ENCODE assay signal across 8 mouse cellular contexts in the genomic region with DNA sequence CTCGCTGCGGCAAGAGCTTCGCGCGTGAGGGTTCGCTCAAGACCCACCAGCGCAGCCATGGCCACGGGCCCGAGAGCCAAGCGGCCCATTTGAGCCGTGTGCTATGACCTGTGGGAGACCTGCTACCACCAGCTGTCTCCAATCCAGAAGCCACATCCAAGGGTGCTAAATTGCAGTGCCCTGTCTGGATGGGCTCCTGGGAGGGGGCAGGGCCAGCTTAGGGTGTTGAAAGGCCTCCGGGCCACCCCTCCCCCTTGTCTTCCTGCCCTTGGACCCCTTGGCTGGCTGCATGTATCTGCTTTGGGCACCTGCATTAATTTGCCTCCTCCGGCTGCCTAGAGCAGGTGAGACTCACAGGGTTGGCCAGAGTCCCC. TPM values are rescaled to one million over a fixed set of nuclear protein-coding genes. Genes with fewer than 3 reads are reported as not detected.
A peak's percentile ranks its signal among the peaks of the same experiment; 100 is the strongest.
DNase-seq lines count a peak whose midpoint lies in the region; ATAC-seq and TF ChIP-seq lines count a peak whose summit lies in the region.

No protein-coding gene starts in this region.

- no peak overlapping the region for H3K27ac ChIP-seq in heart, adult 2 months
- no peak overlapping the region for H3K27ac ChIP-seq in embryonic facial prominence, embryonic 11.5 days (replicated peaks; ENCODE audit: low read depth, low read length)
- H3K27ac ChIP-seq in midbrain, embryonic 11.5 days (ENCODE audit: low read depth, low read length), result no peak overlapping the region

- TF ChIP-seq POLR2A in heart, adult 2 months (IDR thresholded peaks at IDR 0.05; ENCODE audit: insufficient read depth, low read depth, low read length), result no peak

- 12% methylated on average over 13 of the region's 13 CpGs for WGBS in heart, adult 2 months
- WGBS in embryonic facial prominence, embryonic 11.5 days, result 14% methylated on average over 13 of the region's 13 CpGs
- WGBS in midbrain, embryonic 11.5 days, result 44% methylated on average over 13 of the region's 13 CpGs

- no peaks in the 10 kb centered on the region for H3K36me3 ChIP-seq in heart, adult 2 months (ENCODE audit: control insufficient read depth, insufficient read depth, low read length)
- no peaks in the 10 kb centered on the region for H3K36me3 ChIP-seq in embryonic facial prominence, embryonic 11.5 days (replicated peaks; ENCODE audit: control insufficient read depth, insufficient read depth, low read depth, low read length)
- H3K36me3 ChIP-seq in midbrain, embryonic 11.5 days (ENCODE audit: control insufficient read depth, insufficient read depth, low read length), result no peaks in the 10 kb centered on the region

- TF ChIP-seq EP300 in heart, adult 2 months (IDR thresholded peaks at IDR 0.05; ENCODE audit: insufficient read depth, low read depth, low read length), result no peak

- intact Hi-C loops in heart, adult 2 months (cut with DNase I), result no loop called here

- no peaks in the 10 kb centered on the region for H3K9me3 ChIP-seq in embryonic facial prominence, embryonic 11.5 days (replicated peaks; ENCODE audit: control insufficient read depth, low read length)
- H3K9me3 ChIP-seq in midbrain, embryonic 11.5 days (ENCODE audit: control insufficient read depth, low read length), result no peaks in the 10 kb centered on the region

- peak overlapping the region; percentile 56 for H3K9ac ChIP-seq in heart, adult 2 months (ENCODE audit: low read depth, low read length)
- H3K9ac ChIP-seq in embryonic facial prominence, embryonic 11.5 days (replicated peaks; ENCODE audit: low read length), result peak overlapping the region; percentile 45
- H3K9ac ChIP-seq in midbrain, embryonic 11.5 days (ENCODE audit: low read length), result peak overlapping the region; percentile 51

- no peak for TF ChIP-seq CTCF in heart, adult 2 months (IDR thresholded peaks at IDR 0.05)

- ATAC-seq in embryonic facial prominence, embryonic 11.5 days (replicated peaks; ENCODE audit: insufficient number of reproducible peaks, low FRiP score, low TSS enrichment, low read depth), result no peak
- peak; percentile 45 for ATAC-seq in midbrain, embryonic 11.5 days (ENCODE audit: low FRiP score)

- H3K79me2 ChIP-seq in heart, adult 2 months (replicated peaks; ENCODE audit: control insufficient read depth, insufficient read depth, low read length), result no peaks in the 10 kb centered on the region

- no peaks in the 10 kb centered on the region for H3K27me3 ChIP-seq in heart, adult 2 months (ENCODE audit: control insufficient read depth, insufficient read depth, low read length)
- peaks cover 17% of the 10 kb centered on the region for H3K27me3 ChIP-seq in embryonic facial prominence, embryonic 11.5 days (ENCODE audit: control insufficient read depth, insufficient read depth, low read length)
- peaks cover 25% of the 10 kb centered on the region for H3K27me3 ChIP-seq in midbrain, embryonic 11.5 days (ENCODE audit: control insufficient read depth, insufficient read depth, low read length)

- no peak for DNase-seq in heart, adult 2 months
- no peak for DNase-seq in heart, adult 18-20 months
- DNase-seq in embryonic facial prominence, embryonic 11.5 days (ENCODE audit: low spot score), result no peak
- DNase-seq in kidney, adult 11 months, result peak; percentile 86
- DNase-seq in midbrain, embryonic 11.5 days (ENCODE audit: low spot score, missing footprints), result peak; percentile 91
- DNase-seq in layer of hippocampus, postnatal 10 days (ENCODE audit: low spot score in 2 of 2), result no peak
- DNase-seq in testis, postnatal 14 days (ENCODE audit: low spot score), result no peak
- no peak for DNase-seq in natural killer cell, adult 2 months (ENCODE audit: low spot score in 2 of 2)

- peak overlapping the region; percentile 44 for H3K4me3 ChIP-seq in heart, adult 2 months
- H3K4me3 ChIP-seq in embryonic facial prominence, embryonic 11.5 days (ENCODE audit: low read depth, low read length), result peak overlapping the region; percentile 36
- H3K4me3 ChIP-seq in midbrain, embryonic 11.5 days (ENCODE audit: low read depth, low read length), result peak overlapping the region; percentile 36

- peak overlapping the region; percentile 85 for H3K4me2 ChIP-seq in embryonic facial prominence, embryonic 11.5 days (ENCODE audit: low read depth, low read length)
- peak overlapping the region; percentile 68 for H3K4me2 ChIP-seq in midbrain, embryonic 11.5 days

- no peaks in the 10 kb centered on the region for H3K4me1 ChIP-seq in heart, adult 2 months (ENCODE audit: control insufficient read depth, insufficient read depth, low read length)
- H3K4me1 ChIP-seq in embryonic facial prominence, embryonic 11.5 days (ENCODE audit: control insufficient read depth, insufficient read depth, low read length), result no peaks in the 10 kb centered on the region
- no peaks in the 10 kb centered on the region; the same call in 1 of the 2 replicates for H3K4me1 ChIP-seq in midbrain, embryonic 11.5 days (ENCODE audit: control insufficient read depth, insufficient read depth, low read length)

RNA-seq across cellular contexts. Expression of a gene that starts 3.1 kb away (rescaled TPM):
- under 1 TPM; 0.16 to 0.29 TPM for total RNA-seq in heart, adult 2 months (2021)
- polyA plus RNA-seq in heart, adult 2 months (2012; rRNA removed), result 0.68 and 1.1 TPM in 2 replicates
- under 1 TPM; 0.37 to 0.39 TPM for total RNA-seq in heart, adult 18-20 months (2021)
- polyA plus RNA-seq in embryonic facial prominence, embryonic 11.5 days (2014; fragmentation: Nextera tagmentation; extraction: Ambion mirVana), result 0.69 and 0.71 TPM in 2 replicates
- 0.52 and 0.82 TPM in 2 replicates for polyA plus RNA-seq in midbrain, embryonic 11.5 days (2014; fragmentation: Nextera tagmentation; extraction: Ambion mirVana)
- total RNA-seq in layer of hippocampus, postnatal 10 days (2021), result 10 to 100 TPM; 13.7 to 15.5 TPM

RNA-seq across cellular contexts. Expression of a gene that starts 17.4 kb away (rescaled TPM):
- total RNA-seq in heart, adult 2 months (2021), result 1 to 10 TPM; 7.1 to 7.6 TPM
- polyA plus RNA-seq in heart, adult 2 months (2012; rRNA removed), result 4.1 and 7.3 TPM in 2 replicates
- 1 to 10 TPM; 7.1 to 7.5 TPM for total RNA-seq in heart, adult 18-20 months (2021)
- 0.20 and 0.25 TPM in 2 replicates for polyA plus RNA-seq in embryonic facial prominence, embryonic 11.5 days (2014; fragmentation: Nextera tagmentation; extraction: Ambion mirVana)
- polyA plus RNA-seq in midbrain, embryonic 11.5 days (2014; fragmentation: Nextera tagmentation; extraction: Ambion mirVana), result 0.18 and 0.25 TPM in 2 replicates
- 1 to 10 TPM; 1.5 to 1.7 TPM for total RNA-seq in layer of hippocampus, postnatal 10 days (2021)

RNA-seq across cellular contexts. Expression of a gene that starts 27.8 kb away (rescaled TPM):
- 10 to 100 TPM; 11.8 to 12.9 TPM for total RNA-seq in heart, adult 2 months (2021)
- polyA plus RNA-seq in heart, adult 2 months (2012; rRNA removed), result 6.2 and 7.0 TPM in 2 replicates
- total RNA-seq in heart, adult 18-20 months (2021), result 10 to 100 TPM; 11.8 to 12.3 TPM
- 7.1 and 7.4 TPM in 2 replicates for polyA plus RNA-seq in embryonic facial prominence, embryonic 11.5 days (2014; fragmentation: Nextera tagmentation; extraction: Ambion mirVana)
- 7.8 and 9.3 TPM in 2 replicates for polyA plus RNA-seq in midbrain, embryonic 11.5 days (2014; fragmentation: Nextera tagmentation; extraction: Ambion mirVana)
- 1 to 10 TPM; 5.6 to 6.6 TPM for total RNA-seq in layer of hippocampus, postnatal 10 days (2021)

RNA-seq across cellular contexts. Expression of a gene that starts 35.9 kb away (rescaled TPM):
- not detected for total RNA-seq in heart, adult 2 months (2021)
- polyA plus RNA-seq in heart, adult 2 months (2012; rRNA removed), result not detected in 2 replicates
- not detected for total RNA-seq in heart, adult 18-20 months (2021)
- polyA plus RNA-seq in embryonic facial prominence, embryonic 11.5 days (2014; fragmentation: Nextera tagmentation; extraction: Ambion mirVana), result not detected in 2 replicates
- polyA plus RNA-seq in midbrain, embryonic 11.5 days (2014; fragmentation: Nextera tagmentation; extraction: Ambion mirVana), result not detected in 2 replicates
- total RNA-seq in layer of hippocampus, postnatal 10 days (2021), result not detected

RNA-seq across cellular contexts. Expression of a gene that starts 36.0 kb away (rescaled TPM):
- 10 to 100 TPM; 30.0 to 33.2 TPM for total RNA-seq in heart, adult 2 months (2021)
- 27.7 and 33.1 TPM in 2 replicates for polyA plus RNA-seq in heart, adult 2 months (2012; rRNA removed)
- 10 to 100 TPM; 32.3 to 32.9 TPM for total RNA-seq in heart, adult 18-20 months (2021)
- polyA plus RNA-seq in embryonic facial prominence, embryonic 11.5 days (2014; fragmentation: Nextera tagmentation; extraction: Ambion mirVana), result 33.5 and 34.2 TPM in 2 replicates
- polyA plus RNA-seq in midbrain, embryonic 11.5 days (2014; fragmentation: Nextera tagmentation; extraction: Ambion mirVana), result 39.9 and 44.1 TPM in 2 replicates
- total RNA-seq in layer of hippocampus, postnatal 10 days (2021), result 10 to 100 TPM; 29.2 to 30.1 TPM

Comparison
In these comparisons a context has a peak if more than half of its experiments do, and no peak if none do; other contexts are left out.
1. DNase-seq: peak in kidney, adult 11 months (single experiment) and midbrain, embryonic 11.5 days (single experiment); none in heart, adult 2 months (0 of 2), heart, adult 18-20 months (0 of 2), embryonic facial prominence, embryonic 11.5 days (single experiment), layer of hippocampus, postnatal 10 days (0 of 2), testis, postnatal 14 days (single experiment) and natural killer cell, adult 2 months (0 of 2).
2. RNA of a gene that starts 3.1 kb away (total RNA-seq): 13.7 to 15.5 TPM in layer of hippocampus, postnatal 10 days; 0.37 to 0.39 TPM in heart, adult 18-20 months and 0.16 to 0.29 TPM in heart, adult 2 months; every median in the first group is over 10 times any median in the second.
3. Peak in every context shown above with its lines, with median percentiles within 50 percentile points of each other: H3K4me3 ChIP-seq and H3K9ac ChIP-seq.